Mouse (Mus musculus) granulocyte monocyte progenitor cell, adult 5-6 weeks (primary cell): ENCODE data around the gene Taar7d. TPM values are rescaled to one million over a fixed set of nuclear protein-coding genes. Genes with fewer than 3 reads are reported as not detected.
"Not testable (repeated sequence)": the region's sequence is repeated elsewhere in the genome, so short reads cannot be mapped to it uniquely, and the experiment has no call there.

ENCODE experiments used
- ATAC-seq: replicated peaks from 2 replicates; pipeline ENCODE4 v1.8.0; 2016; ENCODE audit warnings: mild to moderate bottlenecking, moderate TSS enrichment, inconsistent platforms; ENCODE audit not compliant: poor library complexity, severe bottlenecking
- total RNA-seq, 2 experiments: library from RNA; stranded (forward) in 1 of 2; stranded (reverse) in 1 of 2; fragments of 200-712, 200-1000 nt in 1 of 2; fragments of >200 nt in 1 of 2; fragmentation: Nextera tagmentation in 1 of 2; gene quantifications; 2 replicates each; pipeline ENCODE4 v1.2.3; 2014 to 2017

Gene Taar7d
- total RNA-seq (2014; fragmentation: Nextera tagmentation) (not detected in 2 replicates), total RNA-seq (2017) (not detected in 2 replicates)

GRCm38 (mm10) chr10:24026922-24027321 lies at the start of gene Taar7d:
Gene Taar7d (plus strand): TSS chr10:24027222.
- no peak for ATAC-seq

DNA sequence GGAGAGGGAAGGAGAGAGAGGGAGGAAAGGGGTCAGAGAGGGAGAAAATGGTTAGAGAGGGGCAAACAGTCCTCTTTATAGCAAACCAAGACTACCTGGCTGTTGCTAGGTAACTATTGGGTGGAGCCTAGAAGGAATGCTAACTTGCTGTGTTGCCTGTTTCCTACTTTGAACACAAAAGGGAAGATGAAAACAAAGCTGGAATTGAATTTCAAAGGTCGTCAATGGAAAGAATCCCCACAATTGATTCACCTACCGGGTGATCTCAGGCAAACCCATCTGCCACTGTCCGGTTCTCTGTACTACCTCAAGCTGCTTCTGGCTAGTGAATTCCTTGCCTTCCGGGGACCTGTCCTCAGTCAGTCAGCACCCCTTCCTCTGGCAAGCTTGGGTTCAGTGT lies 49.1 kb upstream of the Taar7d start:
- ATAC-seq: no peak

- peak; percentile 100 for ATAC-seq
These were observed 47.9 kb upstream of the Taar7d start for GRCm38 (mm10) chr10:23978901-23979705.

- ATAC-seq: no peak
These were observed 41.5 kb upstream of the Taar7d start, which contains the start of gene Taar6 for GRCm38 (mm10) chr10:23985546-23985945. Gene Taar6 (minus strand): TSS chr10:23985646.

DNA sequence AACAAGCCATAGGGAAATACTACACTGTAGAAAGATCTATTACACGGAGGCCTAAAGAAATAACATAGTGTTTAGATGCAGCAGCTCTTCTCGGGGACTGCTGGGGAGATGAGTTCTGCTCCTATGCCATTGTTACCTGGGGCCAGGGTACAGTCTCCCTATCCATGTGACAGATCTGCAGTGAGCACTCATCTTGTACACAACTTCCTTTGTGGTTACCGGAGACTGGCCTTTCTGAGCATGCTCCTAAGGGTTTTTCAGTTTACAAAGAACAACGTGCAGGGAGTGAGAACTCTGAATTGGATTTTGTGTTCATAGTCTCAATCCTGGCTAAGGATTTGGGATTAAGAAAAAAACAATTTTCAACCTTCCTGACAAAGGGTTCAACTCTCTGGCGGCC lies 40.6 kb upstream of the Taar7d start:
- no peak for ATAC-seq

- no peak for ATAC-seq
These were observed 33.6 kb upstream of the Taar7d start, which contains the start of gene Taar7a for GRCm38 (mm10) chr10:23993381-23993780. Gene Taar7a (minus strand): TSS chr10:23993481.

GRCm38 (mm10) chr10:23999639-24000038 lies 27.4 kb upstream of the Taar7d start, which contains the start of gene Taar7b:
Gene Taar7b (plus strand): TSS chr10:23999939.
- ATAC-seq: no peak

- no peak for ATAC-seq
These were observed 20.6 kb upstream of the Taar7d start for GRCm38 (mm10) chr10:24006442-24006841.

- no peak for ATAC-seq
These were observed 20.0 kb upstream of the Taar7d start for GRCm38 (mm10) chr10:24007034-24007433.

- ATAC-seq: no peak
These were observed 18.9 kb upstream of the Taar7d start for GRCm38 (mm10) chr10:24008143-24008542.

DNA sequence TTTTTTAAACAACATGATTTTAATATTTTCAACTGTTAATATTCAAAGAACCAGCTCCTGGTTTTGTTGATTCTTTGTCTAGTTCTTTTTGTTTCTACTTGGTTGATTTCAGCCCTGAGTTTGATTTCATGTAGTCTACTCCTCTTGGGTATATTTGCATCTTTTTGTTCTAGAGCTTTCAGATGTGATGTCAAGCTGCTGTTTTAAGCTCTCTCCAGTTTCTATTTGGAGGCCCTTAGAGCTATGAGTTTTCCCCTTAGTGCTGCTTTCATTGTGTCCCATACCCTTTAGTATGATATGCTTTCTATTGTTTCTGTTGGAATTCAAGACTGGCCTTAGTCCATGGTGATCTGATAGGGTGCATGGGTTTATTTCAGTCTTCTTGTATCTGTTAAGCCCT lies 4.3 kb downstream of the Taar7d start:
- ATAC-seq: no peak

DNA sequence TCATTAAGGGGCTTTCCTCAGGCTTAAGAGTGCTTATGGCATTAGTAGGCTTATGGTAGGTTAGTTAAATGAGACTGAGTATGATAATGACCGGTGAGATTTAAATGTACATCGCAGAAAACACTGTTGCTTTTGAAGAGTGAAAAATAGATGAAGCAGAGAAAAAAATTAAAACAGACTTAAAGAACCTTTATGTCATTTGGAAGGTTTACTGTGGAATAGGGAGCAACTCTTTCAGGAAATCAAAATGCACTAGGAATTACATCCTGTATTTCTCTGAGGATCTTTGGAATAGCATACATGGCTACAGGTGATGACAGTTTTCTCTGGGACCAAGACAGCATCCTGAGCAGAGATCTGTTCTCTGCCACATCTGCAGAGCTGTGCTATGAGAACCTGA lies 10.3 kb downstream of the Taar7d start, which contains the start of gene Taar7e:
Gene Taar7e, plus strand, starts transcription at position 301 of the 400 bp plus-strand sequence.
- no peak for ATAC-seq

- ATAC-seq: no peak
These were observed 13.3 kb downstream of the Taar7d start for GRCm38 (mm10) chr10:24040120-24040869.

DNA sequence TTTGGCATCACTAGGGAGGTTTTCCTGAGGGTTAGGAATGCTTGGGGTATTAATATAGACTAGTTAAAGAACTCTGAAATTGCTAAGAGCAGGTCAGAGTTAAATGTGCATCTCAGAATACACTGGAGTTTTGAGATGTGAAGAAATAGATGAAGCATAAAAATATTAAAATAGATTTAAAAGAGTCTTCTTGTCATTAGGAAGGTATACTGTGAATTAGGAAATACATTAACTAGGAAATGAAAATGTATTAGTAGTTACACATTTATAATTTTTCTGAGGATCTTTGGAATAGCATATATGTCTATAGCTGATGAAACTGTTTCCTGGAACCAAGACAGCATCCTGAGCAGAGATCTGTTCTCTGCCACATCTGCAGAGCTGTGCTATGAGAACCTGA lies 22.2 kb downstream of the Taar7d start, which contains the start of gene Taar7f:
Gene Taar7f, plus strand, starts transcription at position 301 of the 400 bp plus-strand sequence.
- no peak for ATAC-seq

DNA sequence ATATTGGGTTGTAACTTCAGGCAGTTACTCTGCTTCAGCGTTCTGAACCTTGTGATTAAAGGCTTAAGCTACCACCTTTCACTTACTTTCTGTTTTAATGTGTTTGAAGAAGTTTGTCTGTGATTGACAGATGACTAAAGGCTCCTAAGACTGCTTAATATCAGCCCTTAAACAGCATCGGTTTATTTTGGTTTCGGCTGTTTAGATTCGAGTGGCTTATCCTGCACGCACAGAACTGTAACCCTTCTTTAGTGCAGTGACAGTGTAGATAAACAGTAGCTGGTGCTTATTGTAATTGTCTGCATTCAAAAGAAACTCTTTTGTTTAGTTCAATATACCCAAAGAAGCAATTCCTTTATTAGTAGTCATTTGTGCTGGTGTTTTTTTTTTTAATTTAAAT lies 25.0 kb downstream of the Taar7d start:
- ATAC-seq: no peak

DNA sequence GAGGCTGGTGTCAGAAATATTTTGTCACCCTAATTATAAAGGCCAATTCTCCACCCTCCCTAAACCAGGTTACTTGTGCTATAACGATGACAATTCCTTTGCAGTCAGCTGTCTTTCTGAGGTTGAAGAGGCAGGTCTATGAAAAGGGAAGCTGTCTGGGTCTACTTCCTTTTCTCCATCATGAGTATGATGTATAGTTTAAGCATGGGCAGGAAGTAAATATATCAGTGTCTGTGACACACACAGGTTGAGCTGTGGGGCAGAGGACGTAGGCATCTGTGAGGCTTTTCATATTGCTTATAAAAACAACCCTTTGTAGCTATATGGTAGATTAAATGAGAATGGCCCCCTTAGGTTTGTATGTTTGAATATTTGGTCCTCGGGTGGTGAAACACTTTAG lies 32.0 kb downstream of the Taar7d start:
- peak; percentile 50 for ATAC-seq

GRCm38 (mm10) chr10:24074751-24075150 lies 47.7 kb downstream of the Taar7d start:
- ATAC-seq: not testable (repeated sequence)

DNA sequence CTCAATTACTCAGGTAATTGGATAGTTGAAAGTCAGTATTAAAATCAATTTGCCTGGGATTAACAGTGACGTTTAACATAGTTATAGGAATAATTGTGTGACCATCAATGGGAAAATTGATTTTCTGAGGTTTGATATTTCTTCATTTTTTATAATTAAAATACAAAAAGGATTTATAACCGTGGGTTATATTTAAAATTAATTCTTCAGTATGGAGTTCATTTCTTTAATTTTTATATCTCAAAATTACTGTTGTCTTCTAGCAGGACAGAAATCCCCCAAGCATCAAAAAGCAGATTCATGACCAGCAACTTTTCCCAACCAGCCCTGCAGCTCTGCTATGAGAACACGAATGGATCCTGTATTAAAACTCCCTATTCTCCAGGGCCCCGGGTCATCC lies 49.2 kb downstream of the Taar7d start, which contains the start of gene Taar8a:
Gene Taar8a, plus strand, starts transcription at position 301 of the 400 bp plus-strand sequence.
- not testable (repeated sequence) for ATAC-seq
